Mouse (Mus musculus) mesoderm, embryonic 11.5 days (tissue): ENCODE results near the gene Prcd.
"Not testable (repeated sequence)": the region's sequence is repeated elsewhere in the genome, so short reads cannot be mapped to it uniquely, and the experiment has no call there.

ENCODE experiments used
- DNase-seq: peaks from one replicate; pipeline ENCODE4 v3.0.0-alpha.2; 2012; ENCODE audit warnings: low read depth, low spot score

Prcd gene

DNA sequence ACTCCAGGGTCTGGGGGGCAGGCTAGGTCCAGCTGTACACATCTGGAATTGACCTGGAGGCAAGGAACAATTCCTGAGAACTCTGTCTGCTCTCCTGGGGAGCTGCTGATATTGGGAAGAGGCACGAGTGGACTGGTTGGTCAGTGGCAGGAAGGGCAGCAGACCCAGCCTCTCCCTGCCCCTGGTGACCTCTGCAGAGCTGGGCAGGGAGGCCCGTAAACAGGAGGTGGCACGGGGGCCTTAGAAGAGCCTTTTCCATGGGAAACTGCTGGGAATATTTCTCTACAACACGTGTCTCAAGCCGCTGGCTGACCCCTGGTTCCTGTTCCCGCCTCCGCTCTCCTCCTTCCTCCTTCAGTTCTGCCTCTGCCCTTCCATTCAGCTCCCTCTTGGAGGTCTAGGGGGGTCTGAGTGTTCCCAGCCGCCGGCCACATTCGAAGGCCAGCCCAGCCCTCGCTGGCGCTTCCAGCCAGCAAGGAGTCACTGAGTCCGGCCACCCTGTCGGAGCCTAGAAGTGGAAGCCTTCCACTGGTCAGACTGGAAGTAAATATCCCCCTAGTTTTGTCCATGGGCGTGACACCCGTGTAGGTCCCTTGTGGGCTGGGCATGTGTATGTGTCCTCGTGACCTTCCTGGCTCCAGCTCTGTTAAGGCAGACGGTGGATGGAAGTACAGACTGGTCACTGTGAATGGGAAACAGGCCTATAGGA lies 5.0 kb upstream of the Prcd start:
- DNase-seq, result no peak

DNA sequence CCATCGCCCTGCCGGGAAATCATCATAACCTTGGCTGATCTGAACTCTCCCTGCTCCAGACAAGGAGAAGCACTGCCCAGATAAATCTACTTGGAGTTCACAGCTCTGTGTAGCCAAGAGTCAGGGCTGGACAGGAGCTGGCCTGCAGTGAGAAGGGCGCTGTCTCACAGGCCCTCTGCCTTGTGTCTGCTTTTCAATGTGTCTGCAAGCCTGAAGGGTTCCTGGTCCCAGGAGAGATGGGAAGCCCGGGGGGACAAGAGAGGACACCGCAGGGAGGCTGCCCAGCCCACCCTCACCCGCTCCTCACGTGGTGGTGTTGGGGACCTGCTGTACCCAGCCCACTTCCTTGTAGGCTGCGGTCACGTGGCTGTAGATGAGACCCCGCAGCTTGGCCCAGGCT lies 4.4 kb upstream of the Prcd start:
- DNase-seq, result no peak

- DNase-seq, result no peak
These were observed 3.5 kb upstream of the Prcd start for GRCm38 (mm10) chr11:116649711-116650337.

DNA sequence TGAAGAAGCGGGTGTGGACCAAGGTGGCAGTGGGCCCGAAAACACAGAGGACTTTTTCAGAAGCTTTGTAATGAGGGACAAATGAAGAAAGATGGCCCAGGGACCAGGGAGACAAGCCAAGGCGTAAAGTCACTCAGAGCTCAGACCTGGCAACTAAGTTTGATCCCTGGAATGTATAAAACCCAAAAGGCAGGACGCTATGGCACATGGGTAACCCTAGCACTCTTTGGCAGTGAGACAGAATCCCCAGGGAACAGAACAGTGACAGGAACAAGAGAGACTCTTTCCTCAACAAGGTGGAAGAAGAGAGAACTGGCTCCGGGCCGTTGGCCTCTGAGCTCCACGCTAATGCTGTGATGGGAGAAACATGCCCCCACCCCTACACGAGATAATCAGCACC lies 2.5 kb upstream of the Prcd start:
- no peak for DNase-seq

DNA sequence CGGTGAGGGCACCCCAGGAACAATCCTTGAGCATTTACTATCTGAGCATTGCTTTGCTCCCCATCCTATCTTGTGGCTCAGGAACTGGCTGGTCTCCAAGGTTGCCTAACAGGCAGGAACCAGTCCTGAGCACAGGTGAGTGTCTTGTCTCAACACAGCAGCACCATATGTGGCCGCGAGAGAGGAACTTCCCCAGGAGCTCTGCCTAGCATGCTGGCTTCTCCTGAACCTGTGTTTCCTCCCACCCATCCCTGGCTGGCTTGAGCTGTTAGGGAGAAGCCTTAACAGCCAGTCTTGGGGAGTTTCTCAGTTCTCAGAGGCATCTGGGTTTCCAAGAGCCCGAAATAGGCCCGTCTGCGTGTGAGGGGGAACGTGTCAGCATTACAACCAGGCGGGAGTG lies 2.0 kb upstream of the Prcd start:
- DNase-seq, result no peak

- DNase-seq, result no peak
These were observed 820 bp upstream of the Prcd start for GRCm38 (mm10) chr11:116652330-116653098.

- DNase-seq, result no peak
These were observed 431 bp downstream of the Prcd start for GRCm38 (mm10) chr11:116653709-116654221.

DNA sequence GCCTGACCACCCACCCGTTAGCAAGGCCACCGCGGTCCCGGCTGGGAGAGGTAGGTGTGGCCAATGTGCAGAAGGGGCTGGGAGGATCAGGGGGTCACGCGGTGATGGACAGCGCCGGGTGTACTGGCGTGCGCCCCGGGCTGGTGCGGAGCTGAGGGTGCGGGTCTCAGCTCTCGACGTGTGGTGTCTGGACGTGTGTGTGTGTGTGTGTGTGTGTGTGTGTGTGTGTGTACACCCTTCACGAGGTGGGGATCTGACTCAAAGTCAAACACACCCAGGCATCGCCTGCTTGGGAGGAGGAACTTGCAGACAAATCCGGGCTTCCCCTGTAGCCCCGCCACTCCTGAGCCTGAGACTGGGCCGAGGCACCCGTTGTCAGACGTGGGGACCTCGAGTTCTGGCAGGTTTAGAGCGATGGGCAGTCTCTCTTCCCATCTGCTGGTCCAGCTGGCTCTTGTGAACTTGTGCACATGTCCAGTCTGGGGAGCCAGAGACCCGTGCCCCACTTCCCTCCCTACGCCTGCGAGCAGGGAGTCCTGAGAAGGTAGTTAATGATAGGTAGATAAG lies 1.0 kb downstream of the Prcd start, which contains the start of gene Cygb:
TSS of gene Cygb (minus strand) at position 59 of the 567 bp plus-strand sequence.
- DNase-seq, result peak; percentile 48

GRCm38 (mm10) chr11:116656348-116657191 lies 3.2 kb downstream of the Prcd start:
- no peak for DNase-seq

DNA sequence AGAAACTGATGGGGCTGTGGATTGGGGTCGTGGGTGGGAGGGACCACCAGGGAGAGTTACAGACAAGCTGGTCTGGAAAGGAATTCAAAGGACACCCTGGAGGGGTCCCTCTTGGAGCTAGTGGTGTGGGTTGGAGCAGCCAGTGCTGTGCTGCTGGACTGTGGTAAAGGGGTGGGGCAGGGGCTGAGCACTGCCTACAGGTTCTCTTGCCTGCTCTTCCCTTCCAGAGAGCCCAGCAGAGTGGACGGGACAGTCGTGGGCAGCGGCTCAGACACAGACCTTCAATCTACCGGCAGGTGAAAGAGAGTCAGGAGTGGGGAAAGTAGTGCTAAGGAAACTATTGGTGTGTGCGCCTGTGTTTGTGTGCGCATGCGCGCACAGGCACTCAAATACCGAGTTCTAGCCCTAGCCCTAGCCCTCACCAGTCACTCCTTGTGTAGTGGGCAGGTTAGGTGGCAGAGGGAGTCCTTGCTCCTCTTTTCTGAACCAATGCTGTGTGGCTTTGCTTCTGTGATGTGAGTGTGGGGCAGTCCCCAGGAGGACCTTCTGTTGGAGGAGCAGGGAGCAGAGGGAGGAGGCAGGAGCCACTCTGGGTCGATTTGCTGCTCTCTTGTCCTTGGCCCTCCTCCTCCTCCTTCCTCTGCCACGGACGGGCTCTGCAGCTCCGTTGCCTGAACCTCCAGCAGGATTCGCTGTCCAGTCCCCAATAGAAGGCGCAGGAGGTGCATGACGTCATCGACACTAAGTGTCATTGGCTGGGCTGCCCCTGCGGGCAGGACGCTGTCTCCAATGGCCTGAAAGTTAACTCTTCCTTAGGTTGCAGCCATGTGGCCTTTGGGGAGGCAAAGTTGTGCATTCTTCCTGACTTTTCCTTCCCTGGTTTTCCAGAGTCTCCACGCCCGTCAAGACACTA lies 4.2 kb downstream of the Prcd start:
- peak; percentile 95 for DNase-seq

- no peak for DNase-seq
These were observed 4.9 kb downstream of the Prcd start for GRCm38 (mm10) chr11:116658238-116658637.

DNA sequence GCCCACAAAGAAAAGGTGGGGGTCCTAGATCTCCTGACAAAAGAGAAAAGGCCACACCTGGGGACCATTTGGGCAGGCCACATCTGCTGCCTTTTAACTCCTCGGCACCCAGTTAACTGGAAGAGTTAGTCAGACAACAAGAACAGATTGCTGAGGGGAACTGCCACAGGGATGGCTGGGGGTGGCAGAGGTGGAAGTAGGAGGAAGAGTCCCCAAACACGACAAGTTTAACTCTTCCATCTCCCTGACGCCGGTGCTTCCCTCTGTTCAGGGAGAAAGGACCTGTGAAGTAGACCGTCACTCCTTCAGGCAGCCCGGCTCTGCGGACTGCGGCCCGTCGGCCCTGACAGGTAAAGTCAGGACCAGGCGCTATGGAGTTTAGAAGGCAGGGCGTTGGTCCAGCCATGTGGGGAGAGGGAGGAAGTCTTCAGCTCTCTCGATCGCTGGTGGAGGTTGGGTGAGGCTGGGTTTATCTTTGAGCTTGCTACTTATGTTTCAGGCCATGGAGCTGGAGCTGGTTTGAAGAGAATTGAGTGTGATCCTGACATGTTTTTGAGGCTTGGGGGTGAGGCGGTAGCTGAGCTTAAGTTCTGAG lies 5.8 kb downstream of the Prcd start:
- DNase-seq, result no peak

DNA sequence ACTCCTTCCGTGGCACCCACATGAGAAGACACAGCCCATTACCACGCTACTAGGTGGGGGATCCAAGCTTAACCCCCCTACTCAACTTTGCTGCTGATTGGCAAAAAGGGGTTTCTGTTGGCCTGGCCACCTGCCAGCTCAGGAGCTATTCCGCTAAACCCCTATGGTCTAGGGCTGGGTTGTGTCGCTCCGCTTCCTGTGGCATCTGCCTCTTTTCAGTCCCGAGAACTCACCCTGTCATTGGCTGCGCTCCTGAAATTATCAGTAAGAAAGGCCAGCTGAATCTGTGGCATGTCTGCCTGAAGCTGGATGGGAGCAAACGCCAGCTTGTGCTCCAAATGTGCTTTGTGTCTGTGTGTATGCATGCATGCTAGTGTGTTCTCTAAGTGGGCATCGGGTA lies 6.8 kb downstream of the Prcd start:
- no peak for DNase-seq

GRCm38 (mm10) chr11:116661291-116661947 lies 8.1 kb downstream of the Prcd start:
- DNase-seq, result peak; percentile 37

- no peak for DNase-seq
These were observed 8.6 kb downstream of the Prcd start for GRCm38 (mm10) chr11:116661948-116662377.

- no peak for DNase-seq
These were observed 12.0 kb downstream of the Prcd start for GRCm38 (mm10) chr11:116665289-116665688.

DNA sequence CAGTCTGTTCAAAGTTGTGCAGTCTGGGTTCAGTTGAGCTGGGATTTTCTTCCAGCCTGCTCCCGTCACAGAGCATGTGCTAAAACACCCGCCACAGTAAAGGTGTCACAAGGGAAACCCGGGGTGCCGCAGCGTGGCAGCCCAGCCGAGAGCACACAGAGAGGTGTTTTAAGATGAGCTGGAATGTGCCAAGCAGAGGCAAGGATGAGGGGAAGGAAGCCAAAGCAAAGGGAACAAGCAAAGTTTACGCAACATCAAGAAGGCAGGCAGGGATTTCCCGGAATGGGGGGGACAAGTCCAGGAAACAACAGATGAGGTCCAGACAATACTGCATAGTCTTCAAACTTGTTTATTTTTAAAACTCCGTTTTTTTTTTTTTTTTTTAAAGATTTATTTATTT lies 13.2 kb downstream of the Prcd start:
- no peak for DNase-seq

- not testable (repeated sequence) for DNase-seq
These were observed 13.7 kb downstream of the Prcd start for GRCm38 (mm10) chr11:116667012-116667411.

- no peak for DNase-seq
These were observed 14.6 kb downstream of the Prcd start for GRCm38 (mm10) chr11:116667930-116668329.
